Mouse (Mus musculus): Measurements from ENCODE around the gene Xpa.

Gene Xpa

DNA sequence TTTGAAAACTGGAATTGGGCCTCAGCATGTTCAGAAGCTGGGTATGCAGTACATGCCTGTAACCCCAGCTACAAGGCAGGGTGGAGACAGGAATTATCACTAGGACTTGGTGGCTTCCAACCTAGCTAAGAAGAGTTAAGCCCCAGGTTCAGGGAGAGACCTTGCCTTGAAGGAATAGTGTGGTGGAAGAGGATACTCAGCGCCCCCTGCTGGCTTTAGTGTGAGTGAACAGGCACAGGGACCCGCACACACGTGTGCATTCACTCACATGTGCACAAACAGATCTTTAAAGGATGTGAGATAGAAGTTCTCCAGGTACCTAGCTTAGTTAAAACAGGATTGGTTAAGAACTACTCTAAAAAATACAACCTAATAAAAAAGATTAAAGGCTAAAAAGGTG, 51.8 kb downstream of the Xpa start:
- DNase-seq, result peak; percentile 18

DNA sequence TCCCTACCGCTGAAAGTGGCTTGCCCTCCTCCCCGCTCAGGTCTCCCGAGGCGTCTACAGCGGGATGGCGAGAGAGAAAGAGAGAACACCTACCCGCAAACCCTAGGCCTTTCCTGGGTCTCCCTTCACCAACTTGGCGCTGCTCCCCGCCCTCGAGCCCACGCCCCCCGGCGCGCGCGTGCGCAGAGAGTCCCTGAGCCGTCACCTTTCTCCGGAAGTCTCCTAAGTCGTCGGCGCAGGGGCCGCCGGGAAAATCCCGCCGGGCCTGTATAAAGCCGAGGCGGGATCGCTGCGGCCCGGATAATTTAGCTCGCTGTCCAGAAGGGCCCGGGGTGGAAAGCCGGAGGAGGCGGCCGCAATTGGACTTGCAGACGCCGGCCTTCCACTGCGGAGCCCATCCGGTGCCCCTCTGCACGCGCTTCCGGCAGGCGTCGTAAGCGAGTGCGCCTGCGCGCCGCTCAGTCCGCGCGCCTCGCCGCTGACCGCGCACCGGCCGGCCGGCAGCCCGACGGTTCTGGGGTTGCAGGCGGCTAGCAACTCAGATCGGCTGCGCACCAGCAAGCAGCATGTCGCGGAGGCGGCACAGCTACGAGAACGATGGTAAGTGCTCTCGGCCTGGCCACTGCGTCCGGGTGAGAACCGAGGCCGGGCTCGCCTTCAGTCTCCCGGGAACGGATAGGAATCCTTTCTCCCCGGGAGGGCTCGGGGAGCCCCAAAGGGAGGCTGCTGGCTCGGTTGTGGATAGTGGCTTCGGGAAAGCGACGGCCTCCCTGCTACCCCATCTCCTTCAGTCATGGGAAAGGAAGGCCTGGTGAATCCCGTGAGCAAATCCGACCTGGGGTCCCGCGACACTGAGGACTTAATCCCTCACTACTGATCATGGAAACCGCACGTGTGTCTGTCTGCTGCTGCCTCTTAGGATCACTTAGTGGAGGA, 57.6 kb downstream of the Xpa start, which contains the start of the genes Ncbp1 and Tstd2:
Ncbp1 (plus strand) TSS at position 327 of the 936 bp plus-strand sequence.
Tstd2 (minus strand) TSS at position 408 of the 936 bp plus-strand sequence.
- DNase-seq, result peak; percentile 96

DNA sequence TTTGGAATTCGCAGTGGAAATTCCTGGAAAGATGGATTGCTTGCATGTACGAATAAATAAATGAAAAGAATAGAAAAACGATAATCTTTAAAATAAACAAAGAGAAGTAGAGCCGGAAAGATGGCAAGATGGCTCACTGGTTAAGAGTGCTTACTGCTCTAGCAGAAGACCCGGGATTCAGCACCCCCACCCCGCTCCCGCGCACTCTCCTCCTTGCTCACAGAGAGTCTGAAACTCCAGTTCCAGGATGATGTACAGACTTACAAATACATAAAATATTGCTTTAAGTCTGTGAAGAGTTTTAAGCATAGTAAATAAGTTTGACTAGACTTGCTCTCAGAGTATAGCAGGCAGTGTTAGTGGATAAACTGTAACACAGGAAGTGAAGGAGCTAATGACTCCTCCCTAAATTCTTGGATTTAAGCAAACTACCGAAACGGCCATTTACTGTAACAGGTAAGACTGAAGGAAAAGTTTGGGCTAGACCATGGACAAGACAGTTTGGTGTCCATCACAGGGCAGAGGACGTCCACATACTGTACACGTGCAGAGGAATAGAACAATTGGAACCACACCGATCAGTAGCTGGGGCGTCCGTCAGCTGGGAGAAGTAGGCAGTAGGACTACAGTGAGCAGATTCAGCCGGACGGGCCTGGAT, 58.4 kb downstream of the Xpa start:
- DNase-seq, result no peak

DNA sequence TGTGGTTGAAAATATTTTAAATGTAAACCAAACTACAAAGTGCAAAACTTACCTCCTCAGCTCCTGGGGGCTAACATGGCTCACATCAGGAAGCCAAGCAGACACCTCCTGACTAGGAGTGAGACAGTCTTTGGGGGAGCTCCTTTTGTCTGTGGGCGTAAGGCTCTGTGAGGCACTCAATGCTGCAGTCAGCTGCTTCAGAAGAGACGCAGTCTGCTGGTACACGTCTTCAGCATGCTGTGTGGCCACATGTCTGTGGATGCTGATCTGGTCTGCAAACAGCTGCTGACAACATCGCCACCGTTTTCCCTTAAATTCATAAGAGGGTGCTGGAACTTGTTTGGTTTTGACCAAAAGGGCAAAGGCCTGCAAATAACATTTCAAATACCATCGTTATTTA, 64.3 kb downstream of the Xpa start:
- no peak for DNase-seq

DNA sequence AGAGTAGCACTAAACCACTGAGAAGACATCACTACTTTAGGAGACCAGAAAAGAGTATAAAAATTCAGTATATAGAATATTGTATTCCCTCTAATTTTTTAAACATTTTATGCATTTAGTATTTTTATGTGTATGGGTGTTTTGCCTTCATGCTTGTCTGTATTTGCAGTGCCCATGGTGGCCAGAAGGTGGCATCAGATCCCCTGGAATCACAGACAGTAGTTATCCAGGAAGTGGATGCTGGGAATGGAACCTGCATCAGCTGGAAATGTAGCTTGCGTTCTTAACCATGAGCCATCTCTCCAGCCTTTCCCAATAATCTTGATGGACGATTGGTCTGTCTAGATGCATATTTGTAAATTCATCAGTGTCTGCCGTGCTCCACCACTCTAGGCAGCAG, 65.9 kb downstream of the Xpa start:
- DNase-seq, result peak; percentile 70

DNA sequence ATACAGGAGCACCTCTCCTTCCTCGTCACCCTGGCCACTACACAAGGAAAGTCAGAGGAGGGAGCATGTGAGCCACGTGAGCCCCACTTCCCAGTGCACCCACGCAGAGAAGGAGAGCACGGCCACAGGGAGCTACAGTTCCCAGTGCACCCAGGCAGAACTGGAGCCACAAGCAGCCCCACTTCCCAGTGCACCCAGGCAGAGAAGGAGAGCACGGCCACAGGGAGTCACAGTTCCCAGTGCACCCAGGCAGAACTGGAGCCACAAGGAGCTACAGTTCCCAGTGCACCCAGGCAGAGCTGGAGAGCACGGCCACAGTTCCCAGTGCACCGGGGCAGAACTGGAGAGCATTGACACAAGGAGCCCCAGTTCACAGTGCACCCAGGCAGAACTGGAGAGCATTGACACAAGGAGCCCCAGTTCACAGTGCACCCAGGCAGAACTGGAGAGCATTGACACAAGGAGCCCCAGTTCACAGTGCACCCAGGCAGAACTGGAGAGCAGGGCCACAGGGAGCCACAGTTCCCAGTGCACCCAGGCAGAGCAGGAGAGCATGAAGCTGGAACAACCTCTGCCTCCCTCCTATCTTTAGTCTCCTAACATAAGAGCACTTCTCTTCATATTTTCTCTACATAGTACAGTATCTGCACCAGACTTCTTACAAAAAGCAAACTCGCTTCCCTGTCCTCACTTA, 66.7 kb downstream of the Xpa start:
- no peak for DNase-seq

DNA sequence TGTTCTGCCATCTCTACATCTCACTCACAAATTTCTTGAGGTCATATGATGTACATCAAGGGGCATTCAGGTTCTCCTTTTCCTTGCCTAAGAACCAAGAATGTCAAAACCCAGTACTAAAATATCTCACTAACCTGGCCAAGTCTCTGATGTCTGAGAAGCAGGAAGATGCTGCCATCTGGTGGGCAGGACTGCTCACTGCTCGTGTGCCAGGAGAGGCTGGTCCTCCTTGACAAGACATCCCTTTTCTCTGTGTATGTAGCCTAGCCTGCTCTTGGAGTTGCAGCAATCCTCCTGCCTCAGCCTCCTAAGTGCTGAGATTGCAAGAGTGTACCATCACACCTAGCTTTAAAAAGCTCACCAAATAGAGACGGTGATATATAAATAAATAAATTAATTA, 69.6 kb downstream of the Xpa start:
- peak; percentile 73 for DNase-seq

DNA sequence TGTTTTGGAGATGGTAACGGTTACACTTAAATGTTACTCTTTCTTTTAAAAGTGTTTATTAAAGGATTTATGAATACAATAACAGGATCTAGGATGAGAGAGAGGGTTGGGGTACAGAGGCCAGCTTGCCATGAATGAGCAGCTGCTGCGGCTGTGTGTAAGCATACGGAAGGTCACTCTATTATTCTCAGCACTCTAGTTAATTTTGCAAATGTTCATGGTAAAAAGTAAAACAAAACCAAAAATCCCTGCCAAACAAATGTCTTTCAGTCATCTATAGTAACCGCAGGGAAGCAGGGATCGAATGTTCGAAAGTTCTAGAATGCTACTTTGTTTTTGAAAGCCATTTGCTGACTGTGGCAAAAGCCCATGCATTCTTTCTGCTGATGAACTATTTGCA, 72.8 kb downstream of the Xpa start:
- DNase-seq, result no peak

DNA sequence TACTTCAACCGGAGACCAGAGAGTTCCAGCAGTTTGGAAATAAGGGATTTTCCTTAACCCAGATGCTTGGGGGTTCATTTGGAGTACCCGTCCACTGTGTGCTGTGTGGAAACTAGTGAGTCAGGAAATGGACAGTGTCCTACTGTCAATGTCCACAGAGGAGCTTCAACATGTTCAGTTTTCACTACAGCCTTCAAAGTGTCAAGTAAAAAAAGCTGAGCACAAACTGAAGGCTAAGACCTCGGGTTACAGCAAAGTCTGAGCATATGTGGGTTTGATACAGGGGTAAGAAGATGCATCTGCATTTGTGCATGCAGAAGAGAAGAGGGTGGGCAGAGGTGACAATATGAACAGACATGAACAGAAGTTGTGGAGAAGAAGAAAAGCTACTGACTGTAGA, 75.3 kb downstream of the Xpa start:
- no peak for DNase-seq

DNA sequence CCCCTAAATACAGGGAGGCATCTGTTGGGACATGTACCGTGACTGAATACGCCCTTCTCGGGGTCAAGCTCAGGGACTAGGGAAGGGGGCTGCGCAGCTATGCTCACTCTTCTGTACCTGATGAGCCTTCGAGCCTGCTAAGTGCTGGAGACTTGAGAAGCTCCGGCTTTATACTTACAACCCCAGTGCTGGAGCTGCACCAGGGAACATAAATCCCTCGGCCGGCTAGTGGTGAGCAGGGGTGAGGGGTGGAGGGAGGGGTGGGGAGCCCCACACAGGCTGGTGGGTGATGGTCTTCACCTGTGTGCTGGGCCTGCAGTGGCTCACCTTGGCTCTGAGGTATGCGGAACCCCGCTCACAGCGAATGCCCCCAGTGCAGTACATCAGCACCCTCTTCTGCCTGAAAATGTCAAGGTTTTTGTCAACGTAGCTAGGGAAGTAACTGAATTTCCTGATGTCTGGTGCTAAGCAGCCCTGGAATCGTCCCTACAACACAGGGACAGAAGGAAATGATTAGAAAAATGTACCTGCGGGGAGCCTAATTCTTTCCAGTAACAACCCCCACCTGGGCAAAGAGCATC, 76.5 kb downstream of the Xpa start:
- no peak for DNase-seq

DNA sequence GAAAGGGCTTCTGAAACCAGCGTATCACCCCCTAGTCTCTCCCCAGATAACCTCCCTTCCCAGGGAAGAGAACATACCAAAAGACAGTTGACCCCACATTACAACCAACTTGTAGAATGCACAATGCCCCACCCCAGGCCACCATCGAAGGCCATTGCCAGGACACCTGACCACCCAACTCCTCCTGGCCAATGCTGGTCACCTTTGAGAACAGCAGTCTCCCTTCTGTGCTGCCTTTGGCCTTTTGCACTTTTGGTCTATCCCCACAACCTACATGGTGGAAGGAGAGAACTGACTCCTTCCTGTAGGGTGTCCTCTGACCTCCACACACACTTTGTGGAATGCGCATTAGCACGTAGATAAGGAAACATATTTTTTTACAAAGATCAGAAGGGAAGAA, 78.6 kb downstream of the Xpa start:
- no peak for DNase-seq

DNA sequence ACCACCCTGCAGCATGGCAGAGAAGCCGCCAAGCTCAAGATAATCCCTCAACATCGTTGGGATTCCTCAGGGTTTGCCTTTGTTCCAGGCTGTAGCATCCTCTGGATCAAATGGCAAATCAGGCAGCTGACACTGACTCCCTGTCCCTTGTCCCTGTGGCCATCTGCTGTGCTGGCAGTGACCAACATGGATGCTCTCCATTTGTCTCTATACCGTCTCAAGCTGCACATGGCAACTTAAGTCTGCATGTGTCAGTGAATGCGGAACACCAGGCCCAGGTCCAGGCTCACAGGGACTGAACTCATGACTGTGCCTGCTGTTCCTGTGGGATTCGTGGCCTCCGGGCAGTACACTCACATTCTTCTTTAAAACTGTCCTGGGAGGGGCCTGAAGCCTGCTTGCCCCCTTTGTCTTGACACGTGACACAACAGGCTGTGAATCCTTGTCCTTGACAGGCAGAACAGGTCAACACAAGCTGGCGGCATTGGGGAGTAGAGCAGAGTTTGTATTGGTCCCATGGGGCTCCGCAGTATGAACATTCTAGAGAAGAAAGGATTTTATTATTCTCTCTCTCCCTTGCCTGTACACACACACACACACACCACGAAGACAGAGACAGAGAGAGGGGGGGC, 79.5 kb downstream of the Xpa start:
- no peak for DNase-seq

DNA sequence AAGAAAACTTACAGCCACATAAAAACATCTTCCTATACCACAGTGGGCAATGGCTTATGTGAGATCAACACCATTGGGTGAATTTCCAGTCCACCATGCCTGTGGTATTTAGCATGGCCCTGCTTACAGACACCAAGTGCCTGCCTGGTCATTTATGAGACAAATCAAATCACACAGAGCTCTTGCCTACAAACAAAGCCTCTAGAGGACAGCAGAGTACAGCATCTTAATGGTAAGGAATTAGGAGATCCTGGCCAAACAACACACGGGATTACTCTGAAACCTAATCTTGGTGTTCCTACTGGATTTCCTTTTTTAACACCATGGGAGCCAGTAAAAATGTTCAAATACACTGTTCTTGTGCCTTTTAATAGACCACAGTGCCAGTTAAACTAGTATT, 80.8 kb downstream of the Xpa start:
- no peak for DNase-seq

DNA sequence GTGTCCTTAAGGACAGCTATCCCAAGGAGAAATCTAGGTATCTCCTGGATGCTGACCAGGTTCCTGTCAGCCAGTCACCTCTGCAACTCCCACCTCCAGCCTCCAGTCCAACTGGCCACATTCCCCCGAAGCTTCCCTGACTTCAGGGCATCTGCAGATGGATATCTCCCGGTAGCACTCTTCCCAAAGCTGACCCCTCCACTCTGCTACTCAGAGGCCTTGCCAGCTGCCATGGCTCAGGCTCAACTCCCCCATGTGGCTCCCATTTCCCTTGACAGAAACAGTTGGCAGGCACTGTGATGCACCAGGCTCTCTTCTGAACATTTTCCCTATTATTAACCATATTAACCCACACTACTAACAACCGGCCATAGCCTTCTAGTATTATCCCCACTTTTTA, 84.8 kb downstream of the Xpa start:
- DNase-seq, result no peak

DNA sequence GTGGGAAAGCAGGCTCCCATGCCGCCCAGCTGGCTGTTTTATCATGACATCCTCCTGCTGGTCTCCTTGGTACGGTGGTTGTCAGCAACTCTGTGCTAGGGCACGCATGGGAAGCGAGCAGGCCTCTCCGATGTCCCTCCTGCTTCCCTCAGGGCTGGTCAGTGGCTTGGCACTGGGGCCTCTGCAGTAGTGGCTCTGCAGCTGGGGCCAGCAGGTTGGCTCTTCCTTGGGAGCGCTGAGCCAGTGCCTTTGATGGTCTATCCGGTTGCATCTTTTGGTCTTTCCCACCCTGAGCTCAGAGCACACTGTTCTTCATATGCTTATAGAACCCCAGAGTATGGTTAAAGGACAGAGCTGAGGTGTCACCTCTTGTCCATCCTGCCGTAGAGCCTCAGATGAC, 86.0 kb downstream of the Xpa start:
- no peak for DNase-seq
